Comparison of ENCODE assay signal across 18 mouse cellular contexts in the genomic region with DNA sequence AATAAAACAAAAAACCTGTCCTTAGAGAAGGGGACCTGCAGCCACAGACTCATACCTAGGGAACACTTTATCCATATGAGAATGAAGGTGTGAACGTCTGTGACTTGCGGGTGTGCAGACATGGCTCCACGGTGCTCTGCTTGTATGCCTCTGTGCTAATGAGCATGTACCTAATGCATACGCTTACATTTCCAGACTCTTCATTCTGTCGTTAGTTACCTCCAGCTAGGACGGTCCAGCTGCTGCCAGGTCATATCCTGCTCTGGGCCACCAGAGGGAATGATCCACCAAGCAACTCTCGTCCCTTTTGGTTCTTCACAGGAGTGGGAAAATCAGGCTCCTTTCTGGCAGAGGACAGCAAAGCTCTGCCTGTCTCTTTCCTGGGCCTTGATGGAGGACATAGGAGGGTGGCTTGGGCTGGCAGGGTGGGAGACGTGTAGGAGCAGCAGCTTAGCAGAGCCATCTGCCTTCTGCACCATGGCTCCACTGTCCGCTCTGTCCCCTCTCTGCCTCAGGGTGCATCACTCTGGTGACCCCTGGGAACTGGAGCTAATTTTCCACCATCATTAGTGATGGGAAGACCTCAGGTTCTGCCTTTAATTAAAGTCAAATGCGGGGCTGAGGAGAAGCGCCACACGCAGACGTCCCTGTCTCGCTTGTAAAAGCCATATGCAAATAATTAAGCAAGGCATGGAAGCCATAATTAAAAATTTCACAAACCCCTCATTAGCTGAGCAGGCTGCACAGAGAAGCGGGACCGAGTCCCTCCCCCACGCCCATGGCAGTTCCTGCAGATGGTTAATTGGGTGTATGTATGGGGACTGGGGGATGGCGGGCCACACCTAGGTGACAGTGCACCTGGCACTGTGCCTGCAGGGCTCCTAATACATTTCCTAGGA. TPM values are rescaled to one million over a fixed set of nuclear protein-coding genes. Genes with fewer than 3 reads are reported as not detected.
DNase-seq lines count a peak whose midpoint lies in the region; ATAC-seq and TF ChIP-seq lines count a peak whose summit lies in the region.
"Had no signal": no experiment of that assay in that cellular context is flagged by ENCODE, and none has a peak within 500 bp of the region (broad histone marks: within the 10 kb centered on the region; RNA-seq: fewer than 3 reads in every experiment).

No protein-coding gene starts in this region.

- peak overlapping the region; percentile 11 for H3K27ac ChIP-seq in embryonic facial prominence, embryonic 10.5 days (replicated peaks)
- peak overlapping the region; percentile 65 for H3K27ac ChIP-seq in forebrain, embryonic 15.5 days (replicated peaks)
- peak overlapping the region; percentile 65; the same call in 1 of the 2 replicates for H3K27ac ChIP-seq in limb, embryonic 10.5 days
- H3K27ac ChIP-seq in midbrain, postnatal 0 days (ENCODE audit: low read depth, low read length), result no peak overlapping the region
- H3K27ac ChIP-seq: kidney, embryonic 15.5 days; liver, embryonic 15.5 days; stomach, embryonic 15.5 days had no signal

- 0 out of 2 replicates have a peak overlapping the region, but pooled peaks have one; percentile 7 for H3K4me2 ChIP-seq in forebrain, embryonic 15.5 days (replicated peaks)
- H3K4me2 ChIP-seq in midbrain, postnatal 0 days (ENCODE audit: low read depth, low read length, poor library complexity, severe bottlenecking), result no peak overlapping the region
- H3K4me2 ChIP-seq: kidney, embryonic 15.5 days; liver, embryonic 15.5 days; stomach, embryonic 15.5 days had no signal

- no peak for DNase-seq in embryonic facial prominence, embryonic 10.5 days (ENCODE audit: low spot score)
- DNase-seq in limb, embryonic 10.5 days (ENCODE audit: low spot score), result peak; percentile 60
- DNase-seq in midbrain, postnatal 0 days (ENCODE audit: low spot score), result peak; percentile 45
- DNase-seq in gastrocnemius, adult 8-10 months (ENCODE audit: low spot score in 2 of 2), result no peak
- no peak for DNase-seq in gastrocnemius, postnatal 25 days
- no peak for DNase-seq in urinary bladder, postnatal 25 days (ENCODE audit: low spot score)
- DNase-seq in gastrocnemius, adult 18-20 months (ENCODE audit: low spot score), result no peak
- DNase-seq: adrenal gland, adult 2 months; heart, adult 18-20 months; layer of hippocampus, postnatal 36 days; lung, postnatal 4 days; right cerebral cortex, postnatal 4 days; thymus, postnatal 36 days had no signal

- no peaks in the 10 kb centered on the region for H3K27me3 ChIP-seq in embryonic facial prominence, embryonic 10.5 days (replicated peaks; ENCODE audit: low read depth, poor library complexity, severe bottlenecking)
- H3K27me3 ChIP-seq in forebrain, embryonic 15.5 days, result no peaks in the 10 kb centered on the region
- no peaks in the 10 kb centered on the region for H3K27me3 ChIP-seq in limb, embryonic 10.5 days (ENCODE audit: low read depth, poor library complexity, severe bottlenecking)
- no peaks in the 10 kb centered on the region for H3K27me3 ChIP-seq in midbrain, postnatal 0 days (ENCODE audit: insufficient read depth, low read length)
- H3K27me3 ChIP-seq: kidney, embryonic 15.5 days; liver, embryonic 15.5 days had no signal

- WGBS in embryonic facial prominence, embryonic 10.5 days, result 43% methylated on average over 18 of the region's 18 CpGs
- WGBS in forebrain, embryonic 15.5 days, result 22% methylated on average over 18 of the region's 18 CpGs
- WGBS in limb, embryonic 10.5 days, result 25% methylated on average over 18 of the region's 18 CpGs
- WGBS in midbrain, postnatal 0 days, result 47% methylated on average over 18 of the region's 18 CpGs

- H3K9ac ChIP-seq in forebrain, embryonic 15.5 days (replicated peaks), result no peak overlapping the region
- H3K9ac ChIP-seq in midbrain, postnatal 0 days (replicated peaks; ENCODE audit: low read length, poor library complexity, severe bottlenecking), result no peak overlapping the region
- H3K9ac ChIP-seq: kidney, embryonic 15.5 days; liver, embryonic 15.5 days; stomach, embryonic 15.5 days had no signal

- H3K9me3 ChIP-seq in embryonic facial prominence, embryonic 10.5 days, result no peaks in the 10 kb centered on the region
- no peaks in the 10 kb centered on the region for H3K9me3 ChIP-seq in forebrain, embryonic 15.5 days
- no peaks in the 10 kb centered on the region for H3K9me3 ChIP-seq in limb, embryonic 10.5 days (replicated peaks)
- H3K9me3 ChIP-seq in midbrain, postnatal 0 days (ENCODE audit: low read length), result no peaks in the 10 kb centered on the region
- H3K9me3 ChIP-seq: kidney, embryonic 15.5 days; liver, embryonic 15.5 days; stomach, embryonic 15.5 days had no signal

- H3K36me3 ChIP-seq in embryonic facial prominence, embryonic 10.5 days (replicated peaks), result no peaks in the 10 kb centered on the region
- no peaks in the 10 kb centered on the region for H3K36me3 ChIP-seq in forebrain, embryonic 15.5 days
- H3K36me3 ChIP-seq in limb, embryonic 10.5 days, result no peaks in the 10 kb centered on the region
- no peaks in the 10 kb centered on the region for H3K36me3 ChIP-seq in midbrain, postnatal 0 days (ENCODE audit: insufficient read depth, low read length)
- H3K36me3 ChIP-seq: kidney, embryonic 15.5 days; liver, embryonic 15.5 days; stomach, embryonic 15.5 days had no signal

- peaks cover 22% of the 10 kb centered on the region for H3K4me1 ChIP-seq in embryonic facial prominence, embryonic 10.5 days
- peaks cover 19% of the 10 kb centered on the region for H3K4me1 ChIP-seq in forebrain, embryonic 15.5 days
- peaks cover 33% of the 10 kb centered on the region for H3K4me1 ChIP-seq in limb, embryonic 10.5 days
- no peaks in the 10 kb centered on the region for H3K4me1 ChIP-seq in midbrain, postnatal 0 days (ENCODE audit: insufficient read depth, low read length)
- H3K4me1 ChIP-seq: liver, embryonic 15.5 days; stomach, embryonic 15.5 days had no signal

- no peak overlapping the region for H3K4me3 ChIP-seq in embryonic facial prominence, embryonic 10.5 days
- H3K4me3 ChIP-seq in forebrain, embryonic 15.5 days, result no peak overlapping the region
- 0 out of 2 replicates have a peak overlapping the region, but pooled peaks have one; percentile 21 for H3K4me3 ChIP-seq in limb, embryonic 10.5 days
- H3K4me3 ChIP-seq in midbrain, postnatal 0 days (ENCODE audit: low read depth, low read length), result no peak overlapping the region
- H3K4me3 ChIP-seq: kidney, embryonic 15.5 days; liver, embryonic 15.5 days; myocyte; stomach, embryonic 15.5 days had no signal

- peak; percentile 48 for TF ChIP-seq CTCF in midbrain, postnatal 0 days (IDR thresholded peaks at IDR 0.05)

- peak; percentile 82 for ATAC-seq in forebrain, embryonic 15.5 days (replicated peaks)
- peak; percentile 57; the same call in 1 of the 2 replicates for ATAC-seq in midbrain, postnatal 0 days (ENCODE audit: low FRiP score)

RNA-seq across cellular contexts. Expression of a gene that starts 48.0 kb away (rescaled TPM):
- 5.8 and 7.6 TPM in 2 replicates for polyA plus RNA-seq in embryonic facial prominence, embryonic 10.5 days (2016; fragmentation: Nextera tagmentation; extraction: Ambion mirVana)
- 8.8 and 9.6 TPM in 2 replicates for polyA plus RNA-seq in forebrain, embryonic 15.5 days (2015; fragmentation: Nextera tagmentation; extraction: Ambion mirVana)
- 2.6 and 3.3 TPM in 2 replicates for polyA plus RNA-seq in limb, embryonic 10.5 days (2016; fragmentation: Nextera tagmentation; extraction: Ambion mirVana)
- total RNA-seq in midbrain, postnatal 0 days (2014; rRNA removed), result 17.4 and 20.1 TPM in 2 replicates
- 13.5 and 16.2 TPM in 2 replicates for polyA plus RNA-seq in midbrain, postnatal 0 days (2015; fragmentation: Nextera tagmentation; extraction: Ambion mirVana)
- 1 to 10 TPM in 1 of 4 experiments, under 1 TPM in 3; 0.29 to 1.6 (median 0.55) TPM for total RNA-seq in gastrocnemius, adult 8-10 months (2022)
- total RNA-seq in gastrocnemius, postnatal 25 days (2021), result under 1 TPM; 0.13 to 0.43 TPM
- under 1 TPM; 0.45 to 0.84 TPM for total RNA-seq in gastrocnemius, adult 18-20 months (2021)
- polyA plus RNA-seq: myocyte had no signal

Comparison
In these comparisons a context has a peak if more than half of its experiments do, and no peak if none do; other contexts are left out.
1. DNase-seq: peak in limb, embryonic 10.5 days (single experiment) and midbrain, postnatal 0 days (single experiment); none in embryonic facial prominence, embryonic 10.5 days (single experiment), gastrocnemius, adult 8-10 months (0 of 2), gastrocnemius, postnatal 25 days (single experiment), urinary bladder, postnatal 25 days (single experiment) and gastrocnemius, adult 18-20 months (single experiment).